Mouse (Mus musculus): Measurements from ENCODE around the gene 1700030J22Rik. TPM values are rescaled to one million over a fixed set of nuclear protein-coding genes. Genes with fewer than 3 reads are reported as not detected.
A peak's percentile ranks its signal among the peaks of the same experiment; 100 is the strongest.

Gene 1700030J22Rik
- total RNA-seq, 2 experiments from 2014 or later, result 11.1 to 13.3 TPM

DNA sequence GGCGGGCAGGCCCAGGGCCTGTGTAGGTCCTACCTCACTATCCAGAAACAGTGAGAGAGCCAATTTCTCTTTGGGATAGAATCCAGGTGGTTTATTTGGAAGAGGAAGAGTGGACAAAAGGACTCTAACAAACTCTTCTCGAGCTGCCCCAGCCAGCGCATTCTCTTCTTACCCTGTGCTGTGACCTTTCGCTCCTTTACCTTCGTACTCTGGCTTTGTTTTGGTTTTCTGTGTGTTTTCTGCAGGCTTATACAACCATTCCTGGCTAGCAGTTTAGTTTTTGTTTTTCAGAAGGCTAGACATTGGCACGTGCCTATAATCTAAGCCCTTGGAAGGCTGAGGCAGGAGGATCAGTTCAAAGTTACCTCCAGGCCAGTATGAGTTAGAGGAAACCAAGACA lies 9.2 kb downstream of the 1700030J22Rik start:
- intact Hi-C loops (cut with DNase I), result no loop called here
- DNase-seq (ENCODE audit: low spot score in 2 of 2), result no peak

DNA sequence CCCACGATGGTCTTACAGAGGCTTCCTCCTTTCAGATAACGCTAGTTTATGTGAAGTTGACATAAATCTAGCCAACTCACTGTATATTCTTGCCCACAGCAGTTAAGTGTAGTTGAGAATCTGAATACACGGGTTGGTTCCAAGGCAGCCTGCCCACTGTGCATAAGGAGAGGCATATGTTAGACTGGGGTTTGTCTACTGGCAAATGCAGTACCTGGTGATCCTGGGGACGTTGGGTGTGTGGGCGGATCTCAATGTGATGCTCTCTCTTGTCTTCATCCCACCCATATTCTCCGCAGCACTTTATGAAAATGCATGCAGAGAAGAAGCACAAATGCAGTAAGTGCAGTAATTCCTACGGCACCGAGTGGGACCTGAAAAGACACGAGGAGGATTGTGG lies 24.3 kb downstream of the 1700030J22Rik start:
- peak; percentile 77 to 98 for DNase-seq (ENCODE audit: low spot score in 2 of 2)
- intact Hi-C loops (cut with DNase I), result no loop called here

DNA sequence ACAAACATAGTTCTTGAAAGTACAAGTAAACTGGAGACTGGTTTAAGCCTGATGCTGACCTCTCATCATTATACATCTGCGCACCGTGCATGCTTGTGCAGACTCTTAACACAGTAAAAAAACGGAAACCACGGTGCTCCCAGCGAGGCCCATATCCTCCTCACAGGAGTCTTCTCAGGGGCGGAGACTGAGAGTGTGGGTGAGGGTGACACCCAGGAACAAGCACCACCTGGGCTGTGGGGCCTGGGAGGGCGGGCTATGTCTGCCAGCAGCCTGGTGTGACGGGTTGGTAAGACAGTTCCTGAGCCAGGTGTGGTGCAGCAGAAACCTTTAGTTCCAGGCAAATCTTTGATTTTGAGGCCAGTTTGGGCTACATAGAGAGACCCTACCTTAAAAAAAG lies 26.3 kb downstream of the 1700030J22Rik start:
- DNase-seq (ENCODE audit: low spot score in 2 of 2), result no peak
- intact Hi-C loops (cut with DNase I), result no loop called here

DNA sequence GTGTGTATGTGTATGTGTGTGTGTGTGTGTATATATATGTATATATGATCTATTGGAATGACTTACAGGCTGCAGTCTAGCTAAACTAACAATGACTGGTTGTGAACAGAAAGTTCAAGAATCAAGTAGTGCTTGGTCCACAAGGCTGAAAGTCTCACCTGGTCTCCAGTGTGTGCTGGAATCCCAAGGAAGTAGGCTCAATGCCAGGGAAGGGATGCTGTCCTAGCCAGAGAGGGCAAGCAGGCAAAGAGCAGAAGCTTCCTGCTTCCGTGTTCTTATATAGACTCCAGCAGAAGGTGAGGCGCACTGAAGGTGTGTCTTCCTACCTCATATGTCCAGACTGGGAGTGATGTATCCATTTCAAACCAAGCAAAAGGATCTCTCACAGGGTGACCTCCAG lies 27.0 kb downstream of the 1700030J22Rik start:
- intact Hi-C loops (cut with DNase I), result no loop called here
- no peak for DNase-seq (ENCODE audit: low spot score in 2 of 2)

DNA sequence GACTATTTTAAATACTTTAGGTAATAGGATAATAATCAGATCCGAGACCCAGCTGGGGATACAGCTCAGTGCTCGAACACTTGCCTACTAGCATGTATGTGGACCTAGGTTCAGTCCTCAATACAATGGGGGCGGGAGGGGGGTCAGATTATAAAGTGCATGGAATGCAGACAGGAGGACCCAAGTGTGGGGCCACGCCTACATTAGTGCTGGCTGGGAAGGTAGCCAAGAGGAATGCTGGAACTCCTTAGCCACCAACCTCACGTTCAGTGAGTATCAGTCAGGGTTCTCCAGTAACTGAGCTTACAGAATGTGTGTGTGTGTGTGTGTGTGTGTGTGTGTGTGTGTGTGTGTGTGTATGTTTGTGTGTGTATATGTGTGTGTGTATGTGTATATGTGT lies 27.4 kb downstream of the 1700030J22Rik start:
- intact Hi-C loops (cut with DNase I), result no loop called here
- no peak for DNase-seq (ENCODE audit: low spot score in 2 of 2)

DNA sequence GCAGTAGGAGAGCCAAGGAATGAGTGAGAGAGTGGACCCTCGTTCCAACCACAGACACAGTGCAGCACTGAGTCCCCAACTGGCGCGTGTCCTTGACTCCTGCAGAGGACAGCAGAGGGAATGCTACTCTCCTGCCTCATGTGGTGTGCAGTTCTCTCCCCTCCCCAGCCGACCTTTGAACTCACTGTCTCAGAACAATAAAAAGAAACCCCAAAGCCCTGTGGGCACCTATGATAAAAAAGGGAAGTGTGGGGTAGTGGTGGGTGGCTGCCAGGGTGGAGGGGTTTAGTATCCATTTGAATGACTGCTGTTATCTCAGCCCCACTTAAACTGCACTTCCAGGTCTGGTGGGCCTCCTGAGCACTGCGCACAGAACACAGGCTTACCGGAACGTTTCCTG lies 31.2 kb downstream of the 1700030J22Rik start:
- intact Hi-C loops (cut with DNase I), result loop anchor here (10.0 kb wide), 1 partner anchor 527 kb away; no protein-coding TSS in a partner anchor
- DNase-seq (ENCODE audit: low spot score in 2 of 2), result no peak

DNA sequence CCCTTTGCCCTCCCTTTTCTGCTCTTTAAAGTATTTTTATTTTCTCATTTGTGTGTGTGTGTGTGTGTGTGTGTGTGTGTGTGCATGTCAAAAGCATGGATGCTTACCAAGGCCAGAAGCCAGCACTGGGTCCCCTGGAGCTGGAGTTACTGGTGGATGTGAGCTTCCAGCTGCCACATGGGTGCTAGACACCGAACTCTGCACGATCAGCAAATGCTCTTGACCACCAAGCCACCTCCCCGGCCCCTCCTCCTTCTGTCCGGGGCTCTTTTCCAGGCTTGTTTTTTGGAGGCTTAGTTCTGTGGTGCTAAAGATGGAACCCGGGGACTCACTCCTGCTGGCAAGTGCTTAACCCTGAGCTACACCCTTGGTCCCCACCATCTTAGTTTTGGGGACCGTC lies 31.9 kb downstream of the 1700030J22Rik start:
- DNase-seq (ENCODE audit: low spot score in 2 of 2), result no peak
- intact Hi-C loops (cut with DNase I), result loop anchor here (10.0 kb wide), 1 partner anchor 528 kb away; no protein-coding TSS in a partner anchor

DNA sequence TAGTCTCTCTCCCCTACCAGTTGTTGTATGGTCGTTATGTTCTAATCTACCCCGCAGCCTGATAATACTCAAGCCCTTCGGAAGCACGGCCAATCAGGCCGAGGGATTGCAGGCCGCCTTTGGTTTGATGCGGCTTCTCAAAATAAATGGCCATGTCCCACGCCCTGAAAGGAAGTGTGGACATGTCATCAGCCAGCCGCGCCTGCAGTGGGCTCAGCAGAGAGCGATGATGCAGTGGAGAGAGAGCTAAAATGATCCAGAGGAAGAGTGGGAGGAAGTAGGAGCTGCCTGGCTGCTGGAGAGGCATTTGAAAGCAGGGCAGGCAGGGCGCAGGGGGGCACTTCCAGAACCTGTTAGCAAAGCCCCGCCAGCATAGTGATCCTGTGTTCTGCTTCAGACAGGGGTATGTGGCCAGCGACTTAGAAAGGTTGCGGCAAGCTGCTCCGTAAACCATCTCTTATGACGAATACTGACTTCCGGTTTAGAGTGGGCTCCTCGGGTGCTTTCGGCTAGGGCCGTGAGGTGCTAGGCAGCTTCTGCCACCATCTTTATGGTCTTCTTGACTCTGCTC lies 32.4 kb downstream of the 1700030J22Rik start:
- peak; percentile 56 to 89 for DNase-seq (ENCODE audit: low spot score in 2 of 2)
- intact Hi-C loops (cut with DNase I), result loop anchor here (10.0 kb wide), 1 partner anchor 528 kb away; no protein-coding TSS in a partner anchor

DNA sequence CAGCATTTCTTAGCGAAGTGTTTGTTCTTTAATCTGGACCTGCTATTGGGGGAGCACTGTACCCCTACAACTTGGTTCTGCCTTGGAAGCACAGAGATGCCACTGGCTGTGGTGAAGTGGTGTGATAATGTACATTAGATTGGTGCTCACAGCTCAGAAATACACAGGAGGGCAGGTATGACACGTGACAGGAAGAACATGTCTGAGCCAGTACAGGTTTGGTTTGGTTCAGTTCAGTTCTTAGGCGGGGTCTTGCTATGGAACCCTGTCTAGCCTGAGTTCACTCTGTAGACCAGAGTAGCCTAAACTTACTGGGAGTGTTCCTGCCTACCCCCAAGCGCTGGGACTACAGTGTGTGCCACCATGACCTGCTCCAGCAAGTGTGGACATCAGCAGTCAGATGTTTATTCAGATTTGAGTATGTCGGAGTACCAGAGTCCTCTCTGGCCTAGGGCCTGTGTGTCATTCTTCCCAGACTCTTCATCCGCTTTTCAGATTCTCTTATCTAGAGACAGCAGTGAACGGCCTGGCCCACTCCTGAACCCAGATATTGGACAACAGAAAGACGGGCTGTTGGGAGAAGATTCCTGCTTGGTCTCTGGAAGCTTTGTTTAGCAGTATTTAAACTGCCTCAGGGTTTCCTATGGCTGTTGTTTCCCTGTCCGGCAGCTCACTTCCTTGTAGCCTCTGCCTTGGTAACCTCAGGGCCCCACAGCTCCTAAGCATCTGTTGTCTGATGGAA lies 33.4 kb downstream of the 1700030J22Rik start:
- intact Hi-C loops (cut with DNase I), result loop anchor here (10.0 kb wide), 1 partner anchor 529 kb away; no protein-coding TSS in a partner anchor
- no peak for DNase-seq (ENCODE audit: low spot score in 2 of 2)

DNA sequence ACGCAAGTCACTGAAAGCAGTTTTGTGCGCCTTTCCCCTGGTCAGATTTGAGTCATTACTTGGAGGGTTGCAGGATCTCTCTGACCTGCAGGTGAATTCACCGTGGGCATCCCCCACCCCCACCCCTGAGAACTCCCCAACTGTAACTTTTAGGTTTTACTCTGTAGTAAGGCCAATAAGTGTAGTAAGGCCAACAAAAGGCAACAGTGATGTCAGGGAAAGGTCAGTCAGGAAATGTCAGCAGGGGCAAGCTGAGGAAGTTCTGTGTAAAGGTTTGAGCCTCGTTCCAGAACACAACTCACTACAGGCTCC lies 34.4 kb downstream of the 1700030J22Rik start:
- DNase-seq (ENCODE audit: low spot score in 2 of 2), result no peak
- intact Hi-C loops (cut with DNase I), result loop anchor here (1.0 to 10.0 kb wide), 3 partner anchors 35 to 530 kb away; no protein-coding TSS in a partner anchor

DNA sequence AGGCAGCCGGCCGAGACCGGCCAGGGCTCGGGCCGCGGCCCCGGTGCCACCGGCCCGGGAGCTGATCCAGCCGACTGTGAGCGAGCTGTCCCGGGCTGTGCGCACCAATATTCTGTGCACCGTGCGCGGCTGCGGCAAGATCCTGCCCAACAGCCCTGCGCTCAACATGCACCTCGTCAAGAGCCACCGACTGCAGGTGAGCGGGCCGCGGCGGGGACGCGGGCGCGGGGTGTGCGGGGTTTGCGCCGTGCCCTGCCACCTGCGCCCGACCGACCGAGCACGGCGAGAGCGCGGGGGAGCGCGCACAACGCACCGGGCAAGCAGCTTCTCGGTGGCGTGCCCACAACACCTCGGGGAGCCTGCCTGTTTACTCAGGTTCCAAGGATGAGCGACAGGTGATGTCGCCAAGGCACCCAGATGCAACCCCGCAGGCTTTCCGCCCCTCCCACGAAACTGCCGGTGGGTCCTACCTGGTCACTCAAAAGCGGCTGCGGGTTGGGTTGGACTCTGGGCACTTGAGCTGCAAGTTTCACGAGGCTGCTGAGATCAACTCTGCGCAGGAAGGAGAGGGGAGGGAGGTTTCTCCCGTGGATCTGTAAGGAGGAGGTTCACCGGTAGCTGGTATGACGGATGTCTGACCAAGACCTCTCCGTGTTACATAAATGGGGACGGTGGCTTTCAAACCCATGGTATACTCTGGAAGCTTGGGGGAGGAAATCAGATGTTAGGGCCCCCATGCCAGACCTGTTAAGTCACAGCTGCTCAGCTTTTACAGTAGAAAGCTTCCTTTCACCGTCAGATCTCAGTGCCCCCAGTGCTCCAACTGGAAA lies 35.0 kb downstream of the 1700030J22Rik start:
- intact Hi-C loops (cut with DNase I), result loop anchor here (1.0 to 10.0 kb wide), 3 partner anchors 36 to 531 kb away; no protein-coding TSS in a partner anchor
- DNase-seq (ENCODE audit: low spot score in 2 of 2), result peak; percentile 49 to 60

DNA sequence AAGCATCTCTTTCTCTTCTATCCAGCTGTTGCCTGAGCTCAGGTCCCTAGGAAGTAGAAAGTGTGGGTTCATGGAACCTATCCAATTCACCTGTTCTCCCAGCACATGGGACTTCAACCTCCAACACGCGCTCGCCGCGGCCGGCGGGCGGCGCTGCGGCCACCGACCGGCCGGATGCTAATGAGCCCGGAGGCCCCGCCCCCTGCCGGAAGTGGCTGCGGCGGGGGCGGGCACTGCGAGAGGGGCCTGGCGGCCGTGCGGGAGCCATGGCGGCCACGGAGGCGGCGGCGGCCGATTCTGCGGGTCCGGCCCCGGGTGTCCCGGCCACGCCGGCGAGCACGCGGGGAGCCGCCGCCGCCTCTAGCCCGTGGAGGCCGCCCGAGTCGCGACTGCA lies 35.6 kb downstream of the 1700030J22Rik start, which contains the start of gene Atmin:
Atmin (plus strand) TSS at position 233 of the 394 bp plus-strand sequence.
- DNase-seq (ENCODE audit: low spot score in 2 of 2), result peak; percentile 82 to 85
- intact Hi-C loops (cut with DNase I), result loop anchor here (5.0 to 10.0 kb wide), 2 partner anchors 321 to 532 kb away; no protein-coding TSS in a partner anchor

DNA sequence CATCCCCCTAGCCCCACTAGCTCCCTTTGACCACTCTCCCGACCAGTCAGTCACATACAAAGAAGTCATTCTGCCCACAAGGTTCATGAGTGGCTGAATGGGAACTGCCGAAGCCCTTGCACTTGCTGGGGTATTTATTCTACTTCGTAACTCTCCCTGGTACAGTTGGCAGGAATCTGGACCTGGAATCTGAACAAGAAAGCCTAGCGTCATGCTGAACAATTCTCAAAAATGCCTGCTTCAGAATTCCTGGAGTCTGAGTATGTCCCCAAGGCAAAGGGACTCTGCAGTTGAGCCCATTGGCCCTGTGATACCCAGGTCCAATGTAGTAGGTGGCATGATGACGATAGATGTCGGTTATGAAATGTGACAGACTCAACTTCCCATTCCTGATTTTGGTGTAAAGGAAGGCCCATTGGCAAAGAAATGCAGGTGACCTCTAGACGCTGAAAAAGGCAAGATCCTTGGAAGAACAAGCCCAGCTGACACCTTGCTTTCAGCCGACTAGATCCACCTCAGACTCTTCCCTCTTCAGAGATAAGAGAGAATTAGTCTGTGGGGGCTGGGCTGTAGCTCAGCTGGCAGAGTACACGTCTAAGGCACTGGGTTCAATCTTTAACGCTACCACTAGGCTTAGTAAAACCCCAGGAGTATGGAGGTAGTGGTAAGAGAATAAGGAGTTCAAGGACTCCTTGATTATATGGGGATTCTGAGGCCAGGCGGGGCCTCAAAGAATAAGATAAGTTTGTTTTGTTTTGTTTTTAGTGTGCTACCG lies 36.3 kb downstream of the 1700030J22Rik start:
- intact Hi-C loops (cut with DNase I), result loop anchor here (5.0 to 10.0 kb wide), 2 partner anchors 320 to 532 kb away; no protein-coding TSS in a partner anchor
- DNase-seq (ENCODE audit: low spot score in 2 of 2), result no peak

DNA sequence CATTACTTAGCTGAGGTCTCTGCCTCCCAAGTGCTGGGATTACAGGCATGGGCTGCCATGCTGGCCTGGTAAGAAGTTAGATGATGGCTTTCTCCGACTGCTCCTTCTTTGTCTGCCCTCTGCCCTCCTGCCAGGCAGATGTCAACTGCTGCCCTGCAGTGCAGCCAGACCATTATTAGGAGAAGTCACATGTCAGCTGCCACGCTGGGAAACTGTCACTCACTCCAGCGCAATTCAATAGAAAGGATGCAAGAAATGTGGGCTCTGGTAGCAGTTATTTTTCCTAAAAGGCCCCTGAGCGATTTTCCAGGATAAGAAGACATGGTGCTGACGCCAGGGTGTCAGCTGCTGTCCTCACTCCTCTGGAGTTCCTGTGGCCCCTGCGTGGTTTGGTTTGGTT lies 43.3 kb downstream of the 1700030J22Rik start:
- intact Hi-C loops (cut with DNase I), result no loop called here
- DNase-seq (ENCODE audit: low spot score in 2 of 2), result no peak

DNA sequence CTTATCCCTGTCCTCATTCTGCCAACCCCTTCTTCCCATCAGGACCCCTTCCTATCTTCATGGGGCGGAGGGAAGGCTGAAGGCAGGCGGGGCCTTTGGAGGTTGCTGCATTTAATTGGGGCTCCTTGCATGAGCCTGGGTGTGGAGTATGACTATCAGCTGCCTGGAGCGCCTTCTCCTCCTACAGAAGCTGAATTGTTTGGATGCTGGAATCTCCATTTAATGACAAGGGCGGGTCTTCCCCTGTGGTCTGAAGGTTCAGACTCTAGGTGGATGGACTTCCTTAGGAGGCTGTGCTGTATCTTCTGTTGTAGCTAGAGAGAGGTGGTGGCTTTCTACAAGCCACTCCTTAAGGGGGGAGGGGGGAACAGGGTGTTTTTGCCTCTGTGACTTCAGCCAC lies 43.8 kb downstream of the 1700030J22Rik start:
- intact Hi-C loops (cut with DNase I), result no loop called here
- DNase-seq (ENCODE audit: low spot score in 2 of 2), result no peak

DNA sequence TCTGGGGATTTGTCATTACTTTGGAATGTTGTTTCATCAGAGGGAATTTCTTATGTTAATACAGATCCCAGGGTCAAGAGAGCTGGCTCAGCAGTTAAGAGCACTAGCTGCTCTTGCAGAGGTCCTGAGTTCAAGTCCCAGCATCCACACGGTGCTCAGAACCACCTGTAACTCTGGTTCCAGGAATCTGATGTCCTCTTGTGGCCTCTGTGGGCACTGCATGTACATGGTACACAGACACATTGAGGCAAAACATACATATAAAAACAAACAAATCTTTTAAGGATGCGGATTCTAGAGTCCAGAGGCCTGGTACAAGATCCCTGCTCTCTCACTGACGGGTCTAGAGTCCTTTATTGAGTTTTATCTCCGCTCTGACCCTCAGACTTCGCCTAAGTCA lies 50.2 kb downstream of the 1700030J22Rik start:
- no peak for DNase-seq (ENCODE audit: low spot score in 2 of 2)
- intact Hi-C loops (cut with DNase I), result no loop called here

DNA sequence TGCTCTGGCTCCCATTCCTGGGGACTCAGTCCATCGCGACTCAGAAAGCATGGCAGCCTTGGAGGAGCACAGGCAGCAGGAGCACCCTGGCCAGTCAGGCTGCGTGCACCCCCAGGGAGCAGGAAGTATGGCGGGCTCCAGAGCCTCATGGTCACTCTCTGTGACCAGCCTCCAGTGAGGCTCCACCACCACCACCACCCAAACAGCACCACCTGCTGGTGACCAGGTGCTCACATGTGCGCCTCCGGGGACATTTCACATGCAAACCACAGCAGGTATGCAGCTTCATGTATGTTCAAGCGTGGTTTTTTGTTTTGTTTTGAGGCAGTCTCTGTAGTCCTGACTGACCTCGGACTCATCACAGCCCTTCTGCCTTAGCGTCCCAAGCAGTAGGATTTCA lies 50.9 kb downstream of the 1700030J22Rik start:
- intact Hi-C loops (cut with DNase I), result no loop called here
- DNase-seq (ENCODE audit: low spot score in 2 of 2), result no peak

DNA sequence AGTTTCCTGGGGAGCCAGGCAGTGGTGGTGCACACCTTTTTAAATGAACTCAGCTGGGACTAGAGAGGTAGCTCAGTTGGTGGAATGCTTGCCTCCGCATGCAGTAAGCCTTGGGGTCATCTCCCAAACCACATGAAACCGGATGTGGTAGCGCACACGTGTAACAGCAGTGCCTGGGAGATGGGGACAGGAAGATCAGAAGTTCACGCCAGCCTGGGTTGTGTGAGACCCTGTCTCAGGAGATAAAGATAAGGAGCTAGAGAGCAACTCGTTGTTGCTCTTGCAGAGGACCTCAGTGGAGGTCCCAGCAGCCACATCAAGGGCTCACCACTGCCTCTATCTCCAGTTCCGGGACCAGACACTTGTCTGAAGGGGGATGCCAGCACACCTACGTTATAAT lies 55.2 kb downstream of the 1700030J22Rik start:
- intact Hi-C loops (cut with DNase I), result loop anchor here (2.0 to 5.0 kb wide), 2 partner anchors 55 to 69 kb away; partner anchors contain the start of genes 1700030J22Rik and Gcsh
- DNase-seq (ENCODE audit: low spot score in 2 of 2), result no peak

DNA sequence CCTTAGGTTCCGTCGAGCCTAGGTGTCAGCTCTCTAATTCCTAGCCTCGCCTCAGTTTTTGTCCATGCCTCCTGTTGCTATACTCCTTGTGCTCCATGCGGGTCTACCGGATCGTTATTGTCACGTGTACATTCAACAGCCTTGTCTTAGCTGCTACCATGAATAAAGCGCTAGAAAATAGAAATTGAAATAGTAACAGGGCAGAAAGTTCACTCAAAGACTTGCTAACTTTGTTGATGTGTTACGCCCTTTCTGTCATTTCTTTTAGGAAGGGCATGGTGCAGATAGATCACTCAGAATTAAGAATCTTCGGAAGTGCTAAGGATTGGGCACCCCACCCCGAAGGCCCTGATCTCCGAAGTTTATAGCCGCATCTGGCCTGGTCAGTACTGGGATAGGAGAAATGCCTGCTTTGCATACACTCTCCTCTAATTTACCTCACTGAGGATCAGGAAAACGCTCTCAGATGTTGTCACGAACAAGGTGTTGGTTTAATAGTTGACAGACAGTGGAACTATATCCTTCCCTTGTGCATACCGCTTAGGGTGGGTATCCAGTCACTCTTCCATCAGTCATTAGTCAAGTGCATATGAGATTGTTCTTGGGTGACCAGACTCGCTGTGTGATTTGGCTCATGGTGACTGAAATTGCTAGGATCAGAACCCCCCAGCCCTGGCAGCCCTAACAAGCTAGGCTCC lies 56.5 kb downstream of the 1700030J22Rik start:
- no peak for DNase-seq (ENCODE audit: low spot score in 2 of 2)
- intact Hi-C loops (cut with DNase I), result loop anchor here (2.0 to 5.0 kb wide), 2 partner anchors 57 to 70 kb away; partner anchors contain the start of genes 1700030J22Rik and Gcsh
